Mouse (Mus musculus) hindbrain, embryonic 10.5 days (tissue): ENCODE measurements at regions not wholly inside any gene's neighbourhood (a gene's known extent, or its start where the extent isn't known, plus 50 kb on each side); places are given as distances from the start of the nearest gene placed in this dataset.

Source experiments
- DNase-seq: peaks from one replicate; pipeline ENCODE4 v3.0.0-alpha.2; 2017; ENCODE audit warnings: low spot score
- H3K27ac ChIP-seq: fragments of 300-500 bp; sonication (generic); 2 replicates; pipeline ENCODE4 v1.5.1; 2016; ENCODE audit warnings: mild to moderate bottlenecking, moderate library complexity
- H3K27me3 ChIP-seq: fragments of 300-500 bp; sonication (generic); 2 replicates; pipeline ENCODE4 v1.6.1; 2016; ENCODE audit warnings: mild to moderate bottlenecking; ENCODE audit not compliant: poor library complexity, insufficient read depth, severe bottlenecking
- H3K36me3 ChIP-seq: fragments of 300-500 bp; sonication (generic); 2 replicates; pipeline ENCODE4 v1.6.1; 2016; ENCODE audit warnings: mild to moderate bottlenecking, moderate library complexity
- H3K4me1 ChIP-seq: fragments of 300-500 bp; sonication (generic); replicated peaks from 2 replicates; pipeline ENCODE4 v1.6.1; 2016; ENCODE audit warnings: mild to moderate bottlenecking
- H3K4me3 ChIP-seq: fragments of 300-500 bp; sonication (generic); 2 replicates; pipeline ENCODE4 v1.5.1; 2016; ENCODE audit warnings: mild to moderate bottlenecking, moderate library complexity
- H3K9me3 ChIP-seq: fragments of 300-500 bp; sonication (generic); 2 replicates; pipeline ENCODE4 v1.6.1; 2016; ENCODE audit warnings: mild to moderate bottlenecking, moderate library complexity
- WGBS: fragments of 180-500 bp; shearing (Covaris S2); methylation state at CpG from one replicate; pipeline ENCODE4 v1.1.7; 2016; 5-methylcytosine and 5-hydroxymethylcytosine counted together

- peaks cover 5% of the 10 kb centered on the region; the same call in 1 of the 2 replicates for H3K4me1 ChIP-seq
- no peaks in the 10 kb centered on the region for H3K27me3 ChIP-seq
- H3K9me3 ChIP-seq = no peaks in the 10 kb centered on the region
- DNase-seq = no peak
- H3K27ac ChIP-seq = no peak overlapping the region
- no peaks in the 10 kb centered on the region for H3K36me3 ChIP-seq
- 88% methylated on average over 5 of the region's 5 CpGs for WGBS
- no peak overlapping the region for H3K4me3 ChIP-seq
These were observed 166.6 kb downstream of the Rab11fip4 start for GRCm38 (mm10) chr11:79757513-79758071.

- H3K4me1 ChIP-seq = peaks cover 9% of the 10 kb centered on the region
- 92% methylated on average over 9 of the region's 9 CpGs for whole genome bisulfite sequencing
- H3K4me3 ChIP-seq = no peak overlapping the region
- H3K27ac ChIP-seq = no peak overlapping the region
- DNase-seq = no peak
- no peaks in the 10 kb centered on the region for H3K27me3 ChIP-seq
- no peaks in the 10 kb centered on the region for H3K36me3 ChIP-seq
- H3K9me3 ChIP-seq = no peaks in the 10 kb centered on the region
These were observed 165.4 kb downstream of the Rab11fip4 start for GRCm38 (mm10) chr11:79756305-79756846.

- Histone ChIP-seq H3K4me3 (no peak overlapping the region), H3K27me3 (no peaks in the 10 kb centered on the region), H3K27ac (no peak overlapping the region), H3K36me3 (no peaks in the 10 kb centered on the region), H3K9me3 (no peaks in the 10 kb centered on the region), H3K4me1 (peaks cover 9% of the 10 kb centered on the region)
- WGBS = 75% methylated on average over 2 of the region's 2 CpGs
- DNase-seq = no peak
These were observed 162.5 kb downstream of the Rab11fip4 start for GRCm38 (mm10) chr11:79753491-79753890.

- no peak for DNase-seq
- Histone ChIP-seq H3K27me3 (no peaks in the 10 kb centered on the region), H3K4me3 (no peak overlapping the region), H3K9me3 (no peaks in the 10 kb centered on the region), H3K27ac (no peak overlapping the region), H3K36me3 (no peaks in the 10 kb centered on the region), H3K4me1 (peaks cover 10% of the 10 kb centered on the region)
- 59% methylated on average over 7 of the region's 7 CpGs for WGBS
These were observed 161.9 kb downstream of the Rab11fip4 start for GRCm38 (mm10) chr11:79752717-79753480.

GRCm38 (mm10) chr11:79751751-79752716 is 161.0 kb downstream of the Rab11fip4 start:
- no peaks in the 10 kb centered on the region for H3K9me3 ChIP-seq
- 68% methylated on average over 14 of the region's 14 CpGs for WGBS
- no peaks in the 10 kb centered on the region for H3K27me3 ChIP-seq
- peaks cover 12% of the 10 kb centered on the region for H3K4me1 ChIP-seq
- H3K4me3 ChIP-seq = no peak overlapping the region
- H3K36me3 ChIP-seq = no peaks in the 10 kb centered on the region
- H3K27ac ChIP-seq = no peak overlapping the region
- no peak for DNase-seq

- Histone ChIP-seq H3K4me1 (peaks cover 14% of the 10 kb centered on the region), H3K9me3 (0 out of 2 replicates have a peak, but pooled peaks cover 2% of the 10 kb centered on the region), H3K36me3 (no peaks in the 10 kb centered on the region), H3K27ac (no peak overlapping the region), H3K4me3 (no peak overlapping the region), H3K27me3 (no peaks in the 10 kb centered on the region)
- DNase-seq = no peak
- 75% methylated on average over 2 of the region's 2 CpGs for WGBS
These were observed 159.9 kb downstream of the Rab11fip4 start for GRCm38 (mm10) chr11:79750943-79751342.

- WGBS = 81% methylated on average over 7 of the region's 7 CpGs
- no peaks in the 10 kb centered on the region for H3K36me3 ChIP-seq
- no peak for DNase-seq
- no peak overlapping the region for H3K27ac ChIP-seq
- H3K27me3 ChIP-seq = no peaks in the 10 kb centered on the region
- peaks cover 15% of the 10 kb centered on the region for H3K4me1 ChIP-seq
- no peak overlapping the region for H3K4me3 ChIP-seq
- H3K9me3 ChIP-seq = 0 out of 2 replicates have a peak, but pooled peaks cover 5% of the 10 kb centered on the region
These were observed 158.9 kb downstream of the Rab11fip4 start for GRCm38 (mm10) chr11:79749755-79750434.

GRCm38 (mm10) chr11:79749141-79749540 is 158.1 kb downstream of the Rab11fip4 start:
- peaks cover 15% of the 10 kb centered on the region for H3K4me1 ChIP-seq
- H3K4me3 ChIP-seq = no peak overlapping the region
- no peak overlapping the region for H3K27ac ChIP-seq
- no peaks in the 10 kb centered on the region for H3K27me3 ChIP-seq
- DNase-seq = no peak
- 97% methylated on average over 10 of the region's 10 CpGs for WGBS
- H3K9me3 ChIP-seq = 0 out of 2 replicates have a peak, but pooled peaks cover 5% of the 10 kb centered on the region
- no peaks in the 10 kb centered on the region for H3K36me3 ChIP-seq

- Histone ChIP-seq H3K27ac (no peak overlapping the region), H3K27me3 (no peaks in the 10 kb centered on the region), H3K36me3 (no peaks in the 10 kb centered on the region), H3K4me3 (no peak overlapping the region), H3K9me3 (0 out of 2 replicates have a peak, but pooled peaks cover 5% of the 10 kb centered on the region), H3K4me1 (peaks cover 15% of the 10 kb centered on the region)
- WGBS = 95% methylated on average over 7 of the region's 7 CpGs
- DNase-seq = no peak
These were observed 157.7 kb downstream of the Rab11fip4 start for GRCm38 (mm10) chr11:79748606-79749125.

- H3K27me3 ChIP-seq = no peaks in the 10 kb centered on the region
- H3K36me3 ChIP-seq = no peaks in the 10 kb centered on the region
- peaks cover 13% of the 10 kb centered on the region for H3K4me1 ChIP-seq
- WGBS = 82% methylated on average over 6 of the region's 6 CpGs
- H3K4me3 ChIP-seq = no peak overlapping the region
- H3K27ac ChIP-seq = no peak overlapping the region
- no peak for DNase-seq
- 0 out of 2 replicates have a peak, but pooled peaks cover 5% of the 10 kb centered on the region for H3K9me3 ChIP-seq
These were observed 156.8 kb downstream of the Rab11fip4 start for GRCm38 (mm10) chr11:79747801-79748200.
